Mouse (Mus musculus) olfactory bulb, adult 2 months (tissue): Measurements from ENCODE around the gene Tmem131l.

Experiments used
- CTCF ChIP-seq: fragments of 200-500 bp; IDR thresholded peaks from 2 replicates; pipeline ENCODE4 v1.5.1; 2012; ENCODE audit warnings: low read depth, mild to moderate bottlenecking, low read length, moderate library complexity; ENCODE audit not compliant: insufficient read depth
- POLR2A ChIP-seq: fragments of 200-500 bp; IDR thresholded peaks from 2 replicates; pipeline ENCODE4 v1.6.1; 2012; ENCODE audit warnings: mild to moderate bottlenecking, low read depth, low read length, moderate library complexity; ENCODE audit not compliant: insufficient read depth

DNA sequence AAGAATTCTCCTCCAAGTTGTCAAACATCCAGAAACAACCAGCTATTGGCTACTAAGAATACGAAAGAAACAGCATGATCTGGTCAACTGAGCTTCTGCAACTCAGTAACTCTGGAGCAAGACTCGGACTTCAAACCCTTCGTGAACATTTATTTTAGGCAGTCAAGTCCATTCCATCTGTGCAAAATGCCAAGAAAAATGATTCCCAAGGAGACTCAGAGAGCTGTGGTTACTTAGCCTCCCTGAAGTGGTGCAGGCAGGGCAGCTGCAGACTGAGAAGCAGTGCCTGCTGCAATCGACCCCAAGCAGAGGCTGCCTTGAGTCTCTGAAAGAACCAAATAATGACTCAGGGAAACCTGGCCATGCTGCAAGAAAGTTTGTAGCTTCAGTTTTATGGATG, 98.1 kb downstream of the Tmem131l start:
- TF ChIP-seq CTCF, result no peak
- no peak for TF ChIP-seq POLR2A
